Mouse (Mus musculus) CH12.LX (cell line): ENCODE measurements at regions not wholly inside any gene's neighbourhood (a gene's known extent, or its start where the extent isn't known, plus 50 kb on each side); places are given as distances from the start of the nearest gene placed in this dataset.

ENCODE experiments used
- DNase-seq: peaks from one replicate; pipeline ENCODE4 v3.0.0-alpha.2; 2013; ENCODE audit errors: extremely low read depth
- H3K27ac ChIP-seq: 2 replicates; pipeline ENCODE4 v1.5.1; 2012; ENCODE audit warnings: low read depth, mild to moderate bottlenecking, control low read depth, moderate library complexity; ENCODE audit not compliant: insufficient read depth
- H3K27me3 ChIP-seq: replicated peaks from 2 replicates; pipeline ENCODE3; 2012; ENCODE audit warnings: inconsistent platforms
- H3K36me3 ChIP-seq, 2 experiments: replicated peaks in 1 of 2; 2 replicates each; pipeline versions ENCODE3 to v1.6.1; 2012; ENCODE audit warnings: inconsistent platforms in 1 of 2, low read length in 1 of 2, mild to moderate bottlenecking in 1 of 2, mixed read lengths in 1 of 2, moderate library complexity in 1 of 2; ENCODE audit not compliant: control insufficient read depth in 1 of 2, insufficient read depth in 1 of 2
- H3K4me1 ChIP-seq, 2 experiments: 2 replicates each; pipeline ENCODE4 v1.6.1; 2012; ENCODE audit warnings: inconsistent platforms in 1 of 2, moderate library complexity in 1 of 2; ENCODE audit not compliant: insufficient read depth in 2 of 2, control insufficient read depth in 1 of 2
- H3K4me2 ChIP-seq: 2 replicates; pipeline ENCODE4 v1.6.1; 2012; ENCODE audit warnings: low read depth, mild to moderate bottlenecking, control low read depth; ENCODE audit not compliant: poor library complexity, insufficient read depth, severe bottlenecking
- H3K4me3 ChIP-seq, 3 experiments: fragments of 150-350 bp in 1 of 3; sonication (generic) in 1 of 3; replicated peaks in 1 of 3; 2 replicates each; pipeline versions ENCODE3 to v1.5.1; 2011 to 2012; ENCODE audit warnings: low read depth in 2 of 3, low read length in 2 of 3, mild to moderate bottlenecking in 2 of 3, moderate library complexity in 2 of 3, control low read depth in 1 of 3, improper control_type of control experiment in 1 of 3, inconsistent platforms in 1 of 3, mixed read lengths in 1 of 3; ENCODE audit not compliant: poor library complexity in 1 of 3
- H3K79me2 ChIP-seq: replicated peaks from 2 replicates; pipeline ENCODE4 v1.6.1; 2012; ENCODE audit warnings: mild to moderate bottlenecking, moderate library complexity; ENCODE audit not compliant: control insufficient read depth, poor library complexity, insufficient read depth, severe bottlenecking; ENCODE audit errors: extremely low read depth
- H3K9ac ChIP-seq: 2 replicates; pipeline ENCODE4 v1.6.1; 2012; ENCODE audit warnings: low read depth, mild to moderate bottlenecking, control low read depth, moderate library complexity; ENCODE audit not compliant: insufficient read depth
- H3K9me3 ChIP-seq: replicated peaks from 2 replicates; pipeline ENCODE3; 2012; ENCODE audit warnings: low read length, inconsistent platforms, mixed read lengths
- BHLHE40 ChIP-seq: IDR thresholded peaks from 2 replicates; pipeline ENCODE4 v1.6.1; 2011; ENCODE audit warnings: mild to moderate bottlenecking, low read depth, low read length, improper control_type of control experiment
- CHD1 ChIP-seq: IDR thresholded peaks from 2 replicates; pipeline ENCODE4 v1.6.1; 2012; ENCODE audit warnings: low read depth, low read length, improper control_type of control experiment, inconsistent platforms
- CHD2 ChIP-seq: IDR thresholded peaks from 2 replicates; pipeline ENCODE4 v1.6.1; 2011; ENCODE audit warnings: low read length, improper control_type of control experiment
- ELF1 ChIP-seq: IDR thresholded peaks from 2 replicates; pipeline ENCODE4 v1.6.1; 2014; ENCODE audit warnings: low read depth, mild to moderate bottlenecking, inconsistent platforms, low read length, improper control_type of control experiment
- EP300 ChIP-seq: IDR thresholded peaks from 2 replicates; pipeline ENCODE4 v1.6.1; 2011; ENCODE audit warnings: low read length, improper control_type of control experiment
- HCFC1 ChIP-seq: IDR thresholded peaks from 2 replicates; pipeline ENCODE4 v1.6.1; 2012; ENCODE audit warnings: low read depth, mild to moderate bottlenecking, inconsistent platforms, low read length, improper control_type of control experiment
- IRF4 ChIP-seq: IDR thresholded peaks from 2 replicates; pipeline ENCODE4 v1.6.1; 2014; ENCODE audit warnings: low read depth, mild to moderate bottlenecking, inconsistent platforms, low read length, improper control_type of control experiment
- JUND ChIP-seq: conservative IDR thresholded peaks from 2 replicates; pipeline ENCODE4 v1.6.1; 2011; ENCODE audit warnings: low read depth, low read length, improper control_type of control experiment
- MAX ChIP-seq: IDR thresholded peaks from 2 replicates; pipeline ENCODE4 v1.6.1; 2011; ENCODE audit warnings: low read length, improper control_type of control experiment
- MAZ ChIP-seq: IDR thresholded peaks from 2 replicates; pipeline ENCODE4 v1.6.1; 2012; ENCODE audit warnings: low read depth, mild to moderate bottlenecking, inconsistent platforms, low read length, improper control_type of control experiment, moderate library complexity
- MEF2A ChIP-seq: IDR thresholded peaks from 2 replicates; pipeline ENCODE4 v1.6.1; 2014; ENCODE audit warnings: low read depth, mild to moderate bottlenecking, inconsistent platforms, low read length, improper control_type of control experiment, borderline replicate concordance
- MXI1 ChIP-seq: IDR thresholded peaks from 2 replicates; pipeline ENCODE4 v1.6.1; 2011; ENCODE audit warnings: mild to moderate bottlenecking, low read depth, low read length, improper control_type of control experiment
- NRF1 ChIP-seq: IDR thresholded peaks from 2 replicates; pipeline ENCODE4 v1.6.1; 2014; ENCODE audit warnings: low read depth, mild to moderate bottlenecking, inconsistent platforms, low read length, improper control_type of control experiment, moderate library complexity
- POLR2AphosphoS2 ChIP-seq: IDR thresholded peaks from 2 replicates; pipeline ENCODE4 v1.6.1; 2011; ENCODE audit warnings: low read depth, low read length, improper control_type of control experiment
- RAD21 ChIP-seq: IDR thresholded peaks from 2 replicates; pipeline ENCODE4 v1.6.1; 2011; ENCODE audit warnings: low read depth, mild to moderate bottlenecking, low read length, improper control_type of control experiment, moderate library complexity
- TCF12 ChIP-seq: IDR thresholded peaks from 2 replicates; pipeline ENCODE4 v1.6.1; 2014; ENCODE audit warnings: low read depth, mild to moderate bottlenecking, inconsistent platforms, low read length, improper control_type of control experiment
- USF2 ChIP-seq: conservative IDR thresholded peaks from 2 replicates; pipeline ENCODE4 v1.6.1; 2011; ENCODE audit warnings: low read depth, low read length, improper control_type of control experiment
- ZKSCAN1 ChIP-seq: IDR thresholded peaks from 2 replicates; pipeline ENCODE4 v1.6.1; 2012; ENCODE audit warnings: low read depth, inconsistent platforms, low read length, improper control_type of control experiment, borderline replicate concordance
- ZMIZ1 ChIP-seq: IDR thresholded peaks from 2 replicates; pipeline ENCODE4 v1.6.1; 2012; ENCODE audit warnings: low read depth, mild to moderate bottlenecking, inconsistent platforms, low read length, improper control_type of control experiment
- dilution Hi-C: fragments of 300-500 bp; cut with MboI; formaldehyde crosslinking; loops from 2 replicates; pipeline ENCODE4 v1.14.3; 2020; ENCODE audit warnings: low sequenced_read_pairs; ENCODE audit not compliant: extremely low pct_unique_long_range_greater_than_20kb, extremely low pct_ligation_motif_present
- in situ Hi-C: fragments of 300-500 bp; cut with MboI; formaldehyde crosslinking; loops from 3 replicates; pipeline ENCODE4 v1.14.3; 2019; ENCODE audit warnings: low sequenced_read_pairs, low pct_ligation_motif_present, low pct_unique_long_range_greater_than_20kb, mixed read lengths

DNA sequence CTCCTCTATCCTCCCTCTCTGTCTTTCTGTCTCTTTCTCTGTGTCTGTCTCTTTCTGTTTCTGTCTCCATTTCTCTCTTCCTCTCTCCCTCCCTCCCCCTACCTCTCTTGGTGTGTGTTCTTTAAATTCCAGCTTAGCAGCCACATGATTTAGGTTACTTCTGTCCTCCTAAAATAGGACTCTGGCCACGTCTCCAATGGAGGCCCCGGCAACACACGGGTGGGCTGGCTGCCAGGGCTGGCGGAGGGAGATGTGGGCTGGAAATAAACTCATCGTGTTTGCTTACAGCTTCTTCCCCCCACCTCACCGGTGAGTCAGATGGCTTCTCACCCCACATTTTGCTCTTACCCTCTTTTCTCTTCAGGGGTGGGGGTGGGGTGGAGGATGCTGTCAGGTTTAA is 74.5 kb upstream of the Eif4g2 start:
- dilution Hi-C loops = no loop called here
- peaks cover 0 to 6% of the 10 kb centered on the region in 2 experiments; a peak in 1 of 4 replicates for H3K4me1 ChIP-seq

DNA sequence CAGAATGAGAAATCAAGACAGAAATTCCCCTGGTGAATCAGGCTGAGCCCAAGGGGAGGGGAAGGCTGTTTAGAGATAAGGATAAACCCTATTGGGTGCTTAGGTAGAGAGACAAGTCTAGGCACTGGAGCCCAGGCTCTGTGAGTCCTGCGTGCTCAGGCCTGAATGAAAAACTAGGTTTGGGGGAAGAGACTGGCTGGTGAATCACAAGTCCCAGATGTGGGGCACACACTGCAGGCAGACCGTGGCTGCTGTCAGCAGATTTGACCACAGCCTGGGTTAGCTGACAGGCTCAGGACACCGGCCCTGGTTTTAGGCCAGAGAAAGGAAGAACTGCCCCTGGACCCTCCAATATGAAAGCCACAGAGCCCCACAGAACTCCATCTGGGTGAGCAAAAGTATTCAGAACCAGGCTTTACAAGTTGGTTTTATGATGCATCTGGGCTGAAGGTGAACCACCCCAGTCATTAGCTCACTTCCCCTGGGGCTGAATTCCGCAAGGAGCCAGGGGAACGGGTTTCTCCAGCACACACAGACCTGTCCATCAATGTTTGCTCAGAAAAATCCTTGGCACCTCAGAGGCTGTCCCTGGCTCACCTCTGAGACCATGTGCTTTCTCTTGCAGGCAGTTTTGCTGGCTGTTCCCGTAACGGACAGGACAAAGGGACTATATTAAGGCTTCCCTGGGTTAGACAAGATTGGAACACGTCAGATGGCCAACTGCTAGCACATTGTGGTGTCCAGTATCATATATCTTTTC is 73.8 kb upstream of the Eif4g2 start:
- no peaks in the 10 kb centered on the region for H3K36me3 ChIP-seq
- dilution Hi-C loops = no loop called here
- no peak overlapping the region for H3K9ac ChIP-seq
- peaks cover 2% of the 10 kb centered on the region for H3K9me3 ChIP-seq
- H3K27ac ChIP-seq = no peak overlapping the region
- peaks cover 0 to 6% of the 10 kb centered on the region in 2 experiments; a peak in 1 of 4 replicates for H3K4me1 ChIP-seq
- H3K4me3 ChIP-seq = no peak overlapping the region
- H3K27me3 ChIP-seq = no peaks in the 10 kb centered on the region
- TF ChIP-seq BHLHE40 (no peak), CHD2 (no peak), ELF1 (no peak), ZKSCAN1 (no peak), MAZ (no peak), JUND (no peak), MXI1 (no peak), HCFC1 (no peak), CHD1 (no peak), TCF12 (no peak), EP300 (no peak), USF2 (no peak), ZMIZ1 (no peak), RAD21 (no peak)
- no peak for DNase-seq
- no peak overlapping the region for H3K4me2 ChIP-seq
- in situ Hi-C loops = no loop called here
- H3K79me2 ChIP-seq = no peaks in the 10 kb centered on the region

More for the DNA sequence above, 74.5 kb upstream of the Eif4g2 start:
- no peak overlapping the region for H3K27ac ChIP-seq
- no peak overlapping the region for H3K4me2 ChIP-seq
- H3K4me3 ChIP-seq = no peak overlapping the region
- in situ Hi-C loops = no loop called here
- H3K27me3 ChIP-seq = no peaks in the 10 kb centered on the region
- no peaks in the 10 kb centered on the region for H3K79me2 ChIP-seq
- DNase-seq = no peak
- TF ChIP-seq IRF4 (no peak), EP300 (no peak), NRF1 (no peak), MAX (no peak), CHD2 (no peak), HCFC1 (no peak), CHD1 (no peak), MEF2A (no peak), POLR2AphosphoS2 (no peak), RAD21 (no peak)
- H3K9ac ChIP-seq = no peak overlapping the region
- no peaks in the 10 kb centered on the region for H3K36me3 ChIP-seq
- peaks cover 2% of the 10 kb centered on the region for H3K9me3 ChIP-seq
